Mouse (Mus musculus) heart, embryonic 13.5 days (tissue): ENCODE data around the gene Ccl5. TPM values are rescaled to one million over a fixed set of nuclear protein-coding genes. Genes with fewer than 3 reads are reported as not detected.

ENCODE experiments used
- ATAC-seq: fragments of 200-750 bp; cut with Nextera tagmentation; 2 replicates; pipeline ENCODE4 v1.8.0; 2017; ENCODE audit warnings: moderate TSS enrichment; ENCODE audit not compliant: insufficient number of reproducible peaks, low FRiP score, low TSS enrichment; ENCODE audit errors: extremely low read depth
- H3K27ac ChIP-seq: fragments of 300-500 bp; sonication (generic); replicated peaks from 2 replicates; pipeline ENCODE4 v1.5.1; 2015; ENCODE audit warnings: moderate library complexity, mild to moderate bottlenecking, inconsistent platforms
- H3K27me3 ChIP-seq: fragments of 300-500 bp; sonication (generic); replicated peaks from 2 replicates; pipeline ENCODE4 v1.6.1; 2015; ENCODE audit warnings: mild to moderate bottlenecking, inconsistent platforms
- H3K36me3 ChIP-seq: fragments of 300-500 bp; sonication (generic); 2 replicates; pipeline ENCODE4 v1.6.1; 2015; ENCODE audit warnings: mild to moderate bottlenecking, inconsistent platforms
- H3K4me1 ChIP-seq: fragments of 300-500 bp; sonication (generic); 2 replicates; pipeline ENCODE4 v1.6.1; 2015; ENCODE audit warnings: inconsistent platforms
- H3K4me2 ChIP-seq: fragments of 300-500 bp; sonication (generic); 2 replicates; pipeline ENCODE4 v1.6.1; 2015; ENCODE audit warnings: inconsistent platforms, mild to moderate bottlenecking, moderate library complexity
- H3K4me3 ChIP-seq: fragments of 300-500 bp; sonication (generic); 2 replicates; pipeline ENCODE4 v1.5.1; 2015; ENCODE audit warnings: moderate library complexity, mild to moderate bottlenecking, inconsistent platforms
- H3K9ac ChIP-seq: fragments of 300-500 bp; sonication (generic); 2 replicates; pipeline ENCODE4 v1.6.1; 2015; ENCODE audit warnings: inconsistent platforms, mild to moderate bottlenecking, moderate library complexity
- H3K9me3 ChIP-seq: fragments of 300-500 bp; sonication (generic); 2 replicates; pipeline ENCODE4 v1.6.1; 2016; ENCODE audit warnings: inconsistent platforms
- WGBS: fragments of 180-500 bp; shearing (Covaris S2); methylation state at CpG from one replicate; pipeline ENCODE4 v1.1.7; 2015; ENCODE audit warnings: mixed read lengths; 5-methylcytosine and 5-hydroxymethylcytosine counted together
- polyA plus RNA-seq: library from polyadenylated mRNA; unstranded; fragments of >200 nt; fragmentation: Nextera tagmentation; extraction: Ambion mirVana; gene quantifications from 2 replicates; pipeline ENCODE4 v1.2.1, GENCODE M21; 2015

Ccl5 gene
- 0.31 and 0.40 TPM in 2 replicates for polyA plus RNA-seq

DNA sequence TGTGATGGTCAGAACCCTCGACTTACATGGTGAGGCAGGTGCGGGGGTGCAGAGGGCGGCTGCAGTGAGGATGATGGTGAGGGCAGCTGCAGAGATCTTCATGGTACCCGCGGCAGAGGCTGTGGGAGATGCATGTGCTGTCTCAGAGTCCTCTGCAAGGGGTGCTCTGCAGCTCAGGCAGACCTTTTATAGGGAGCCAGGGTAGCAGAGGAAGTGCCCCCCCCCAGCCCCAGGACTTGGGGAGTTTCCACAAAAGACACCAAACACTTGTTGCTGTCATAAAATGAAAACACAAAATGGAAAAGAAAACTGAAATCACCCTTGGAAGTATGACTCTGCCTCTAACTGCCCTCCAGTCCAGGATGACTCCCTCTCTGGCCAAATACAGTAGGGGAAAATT is at the start of gene Ccl5:
Gene Ccl5 (minus strand): TSS at position 159 of the 400 bp plus-strand sequence.
- Histone ChIP-seq H3K9ac (no peak within 1 kb of the TSS), H3K4me2 (no peak within 1 kb of the TSS), H3K4me1 (peaks cover 12% of the 10 kb centered on the region), H3K27me3 (no peaks in the 10 kb centered on the region), H3K9me3 (no peaks in the 10 kb centered on the region), H3K4me3 (no peak within 1 kb of the TSS), H3K27ac (no peak within 1 kb of the TSS), H3K36me3 (no peaks in the 10 kb centered on the region)
- ATAC-seq: no peak
- 85% methylated on average over 5 of the region's 5 CpGs for WGBS

DNA sequence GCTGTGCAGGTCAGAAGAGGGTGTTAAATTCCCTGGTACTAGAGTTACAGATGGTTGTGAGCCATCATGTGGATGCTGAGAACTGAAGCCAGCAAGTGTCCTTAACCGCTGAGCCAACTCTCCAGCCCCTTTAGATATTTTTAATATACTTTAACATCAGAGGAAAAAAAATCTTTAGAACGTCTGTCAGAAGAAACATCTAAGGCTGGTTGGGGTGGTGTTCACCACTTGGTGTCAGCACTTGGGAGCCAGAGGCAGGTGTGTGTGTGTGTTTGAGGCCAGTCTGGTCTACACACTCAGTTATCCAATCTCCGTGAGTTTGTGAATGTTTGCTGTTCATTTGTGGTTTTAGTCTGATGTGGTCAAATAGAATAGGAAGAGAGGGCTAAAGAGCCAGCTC is 48.7 kb upstream of the Ccl5 start:
- Histone ChIP-seq H3K36me3 (no peaks in the 10 kb centered on the region), H3K27ac (no peak overlapping the region), H3K9ac (no peak overlapping the region), H3K4me3 (no peak overlapping the region), H3K9me3 (no peaks in the 10 kb centered on the region), H3K27me3 (no peaks in the 10 kb centered on the region), H3K4me1 (0 out of 2 replicates have a peak, but pooled peaks cover 4% of the 10 kb centered on the region), H3K4me2 (no peak overlapping the region)
- no peak for ATAC-seq
- 68% methylated on average over 3 of the region's 3 CpGs for WGBS

DNA sequence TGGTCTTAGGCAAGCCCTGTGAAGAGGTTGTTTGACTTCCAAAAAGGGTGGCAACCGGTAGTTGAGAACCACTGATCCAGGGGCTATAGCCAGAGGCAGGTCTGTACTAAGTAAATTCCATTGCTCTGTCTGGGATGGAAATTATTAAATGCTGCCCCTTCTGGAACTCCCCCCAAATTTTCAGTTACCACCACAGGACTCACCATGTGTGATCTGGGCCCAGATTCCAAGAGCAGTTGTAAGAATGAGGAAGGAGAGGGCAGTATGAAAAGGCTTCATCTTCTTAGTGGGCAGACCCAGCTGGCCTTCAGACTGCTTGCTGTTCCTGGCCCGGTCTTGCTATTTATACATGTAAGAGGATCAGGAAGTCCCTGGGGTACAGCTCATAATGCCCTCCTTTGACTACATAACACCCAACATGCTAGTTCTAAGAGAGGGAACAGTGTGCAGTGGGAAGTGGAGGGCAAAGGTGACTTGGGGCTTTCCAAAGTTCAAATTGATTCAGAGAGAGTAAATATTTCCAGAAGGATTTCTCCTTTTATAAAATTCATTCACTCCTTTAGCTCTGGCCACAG is 48.0 kb upstream of the Ccl5 start, which contains the start of gene Ccl9:
Gene Ccl9 (minus strand): TSS at position 451 of the 575 bp plus-strand sequence.
- H3K9ac ChIP-seq: no peak within 1 kb of the TSS
- no peaks in the 10 kb centered on the region for H3K27me3 ChIP-seq
- H3K4me2 ChIP-seq: no peak within 1 kb of the TSS
- ATAC-seq: no peak
- H3K36me3 ChIP-seq: no peaks in the 10 kb centered on the region
- H3K27ac ChIP-seq: no peak within 1 kb of the TSS
- WGBS: 63% methylated on average over 2 of the region's 2 CpGs
- H3K9me3 ChIP-seq: no peaks in the 10 kb centered on the region
- no peak within 1 kb of the TSS for H3K4me3 ChIP-seq
- 0 out of 2 replicates have a peak, but pooled peaks cover 4% of the 10 kb centered on the region for H3K4me1 ChIP-seq

DNA sequence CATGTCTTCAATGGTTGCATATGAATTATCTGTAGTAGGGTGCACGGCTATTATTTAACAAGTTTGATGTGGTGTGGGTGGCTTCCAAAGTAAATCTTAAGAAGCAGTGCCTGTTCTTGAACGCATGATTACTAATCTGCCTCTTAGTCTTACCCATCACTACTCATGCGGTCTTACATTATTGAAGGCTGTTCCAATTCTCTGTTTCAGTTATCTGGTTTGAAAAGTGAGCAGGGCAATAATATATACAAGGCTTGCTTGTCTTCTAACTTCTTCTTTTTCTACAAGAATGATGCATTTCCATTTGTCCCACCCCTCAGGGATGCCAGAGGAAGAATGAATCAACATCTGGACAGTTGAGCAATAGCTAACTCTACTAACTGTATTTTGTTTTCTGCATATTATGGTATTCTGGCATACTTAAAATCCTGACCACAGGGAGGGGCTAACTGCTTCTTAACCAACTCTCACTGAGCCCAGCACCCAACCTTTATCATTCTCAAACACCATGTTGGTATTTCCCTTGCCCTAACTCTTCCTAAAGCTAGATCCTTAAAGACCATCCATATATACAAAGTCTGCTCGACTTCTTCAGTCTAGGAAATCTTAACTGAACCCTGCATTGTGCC is 46.7 kb upstream of the Ccl5 start:
- no peaks in the 10 kb centered on the region for H3K27me3 ChIP-seq

DNA sequence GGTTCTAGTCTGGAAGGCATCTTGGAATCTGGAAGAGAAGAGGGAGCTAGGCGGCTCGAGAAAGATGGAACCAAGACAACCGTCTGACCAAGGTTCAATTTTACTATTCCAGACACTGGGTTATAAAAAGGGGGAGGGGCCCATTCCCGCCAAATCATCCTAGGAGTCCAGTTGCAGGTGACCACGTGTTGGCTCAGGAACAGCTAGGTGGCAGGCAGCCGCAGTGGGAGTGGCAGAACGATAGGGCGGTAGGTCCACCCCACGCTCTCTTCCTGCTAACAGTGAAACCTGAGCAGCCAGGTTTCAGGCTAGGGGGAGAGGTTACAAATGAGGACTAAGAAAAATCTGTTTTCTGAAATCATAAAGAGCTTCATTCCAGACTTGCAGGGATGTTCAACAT is 42.5 kb upstream of the Ccl5 start:
- H3K27ac ChIP-seq: no peak overlapping the region
- no peak overlapping the region for H3K4me3 ChIP-seq
- no peak overlapping the region for H3K4me2 ChIP-seq
- ATAC-seq: no peak
- no peaks in the 10 kb centered on the region for H3K36me3 ChIP-seq
- H3K9me3 ChIP-seq: no peaks in the 10 kb centered on the region
- H3K27me3 ChIP-seq: no peaks in the 10 kb centered on the region
- 57% methylated on average over 9 of the region's 9 CpGs for WGBS
- H3K9ac ChIP-seq: no peak overlapping the region
- H3K4me1 ChIP-seq: no peaks in the 10 kb centered on the region

More for the DNA sequence above, 46.7 kb upstream of the Ccl5 start:
- Histone ChIP-seq H3K27ac (no peak overlapping the region), H3K9me3 (no peaks in the 10 kb centered on the region), H3K9ac (no peak overlapping the region), H3K4me3 (no peak overlapping the region), H3K4me2 (no peak overlapping the region), H3K4me1 (no peaks in the 10 kb centered on the region), H3K36me3 (no peaks in the 10 kb centered on the region)
- WGBS: 69% methylated on average over 4 of the region's 4 CpGs
- ATAC-seq: no peak

DNA sequence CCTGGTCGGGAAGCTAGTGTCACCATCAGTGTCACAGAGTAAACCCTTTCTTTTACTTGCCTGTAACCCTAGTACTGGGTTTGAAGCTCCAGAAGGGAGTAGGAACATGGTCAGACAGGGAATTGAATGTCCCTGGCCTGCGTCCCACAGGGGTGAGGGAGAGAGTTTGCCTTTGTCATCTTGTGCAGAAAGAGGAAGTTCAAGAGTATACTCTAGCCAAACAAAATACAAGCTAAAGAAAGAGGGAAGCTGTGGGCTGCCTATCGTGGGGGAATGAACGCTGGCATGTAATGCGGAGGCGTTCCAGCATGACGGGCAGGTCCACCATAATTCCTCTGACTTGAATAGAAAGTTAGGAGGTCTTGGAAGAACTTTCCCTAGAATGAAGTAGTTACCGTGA is 41.9 kb upstream of the Ccl5 start:
- Histone ChIP-seq H3K9me3 (no peaks in the 10 kb centered on the region), H3K9ac (no peak overlapping the region), H3K4me3 (no peak overlapping the region), H3K36me3 (no peaks in the 10 kb centered on the region), H3K27me3 (no peaks in the 10 kb centered on the region), H3K4me2 (no peak overlapping the region), H3K4me1 (no peaks in the 10 kb centered on the region), H3K27ac (0 out of 2 replicates have a peak overlapping the region, but pooled peaks have one; percentile 48)
- ATAC-seq: no peak
- WGBS: 72% methylated on average over 8 of the region's 8 CpGs

DNA sequence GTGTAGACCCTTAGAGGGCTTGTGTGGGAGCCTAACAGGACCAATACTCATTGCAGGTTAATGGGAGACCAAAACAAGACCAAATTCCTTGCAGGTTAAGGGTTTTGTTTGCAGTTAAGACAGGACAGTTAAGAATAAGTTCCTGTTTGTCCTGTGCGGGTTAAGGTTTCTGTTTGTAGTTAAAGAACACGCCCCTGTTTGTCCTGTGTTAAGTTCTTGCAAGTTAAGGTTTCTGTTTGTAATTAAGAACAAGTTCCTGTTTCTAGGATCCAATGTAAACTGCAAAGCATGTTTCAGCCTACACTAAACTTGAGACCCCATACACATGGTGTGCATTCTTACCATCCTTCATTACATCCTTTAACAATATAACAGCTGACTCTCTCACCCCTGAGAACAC is 39.9 kb upstream of the Ccl5 start:
- 79% methylated on average over 2 of the region's 2 CpGs for WGBS
- ATAC-seq: no peak
- no peaks in the 10 kb centered on the region for H3K9me3 ChIP-seq
- no peak overlapping the region for H3K27ac ChIP-seq
- H3K4me1 ChIP-seq: no peaks in the 10 kb centered on the region
- H3K27me3 ChIP-seq: 0 out of 2 replicates have a peak, but pooled peaks cover 5% of the 10 kb centered on the region
- no peak overlapping the region for H3K9ac ChIP-seq
- H3K4me2 ChIP-seq: no peak overlapping the region
- no peak overlapping the region for H3K4me3 ChIP-seq
- H3K36me3 ChIP-seq: no peaks in the 10 kb centered on the region

DNA sequence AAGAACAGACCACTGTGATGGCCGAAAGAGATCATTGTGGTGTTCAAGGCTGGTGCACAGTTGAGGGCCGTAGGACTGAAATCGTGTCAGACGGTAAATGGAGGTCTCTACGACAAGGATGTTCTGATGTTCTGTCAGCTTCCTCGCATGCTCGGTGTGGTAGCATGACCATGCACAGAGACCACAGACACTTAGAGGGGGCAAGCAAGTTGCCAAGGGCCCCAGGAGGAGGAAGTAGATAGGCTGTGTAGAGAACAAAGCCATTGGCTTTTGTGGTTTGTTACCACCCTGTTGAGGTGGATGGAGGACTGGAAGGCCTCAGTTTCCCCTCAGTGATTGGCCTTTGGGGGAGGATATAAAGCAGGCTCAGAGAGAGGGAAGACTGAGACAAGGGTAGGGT is 38.9 kb upstream of the Ccl5 start:
- Histone ChIP-seq H3K27ac (no peak overlapping the region), H3K9me3 (no peaks in the 10 kb centered on the region), H3K36me3 (no peaks in the 10 kb centered on the region), H3K27me3 (0 out of 2 replicates have a peak, but pooled peaks cover 5% of the 10 kb centered on the region), H3K9ac (no peak overlapping the region), H3K4me2 (no peak overlapping the region), H3K4me1 (no peaks in the 10 kb centered on the region), H3K4me3 (no peak overlapping the region)
- no peak for ATAC-seq
- WGBS: 84% methylated on average over 7 of the region's 7 CpGs

DNA sequence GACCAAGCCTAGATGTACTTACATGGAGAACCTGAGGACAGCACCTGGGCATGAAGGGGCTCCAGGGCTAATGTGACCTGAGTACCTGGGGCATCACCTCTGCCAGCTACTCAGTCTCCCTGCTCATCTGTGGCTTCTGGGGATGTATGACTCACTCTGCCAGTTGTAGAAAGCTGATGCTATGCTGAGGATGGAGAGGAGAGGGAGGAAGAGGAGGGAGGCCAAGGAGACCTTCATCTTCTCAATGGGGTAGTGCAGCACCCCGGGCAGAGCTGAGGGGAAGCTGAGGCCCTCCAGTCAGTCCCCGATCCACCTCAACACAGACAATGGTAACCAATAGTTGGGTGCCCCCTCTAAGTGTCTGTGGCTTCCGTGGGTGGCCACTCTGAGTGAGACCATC is 38.5 kb upstream of the Ccl5 start:
- no peak overlapping the region for H3K27ac ChIP-seq
- no peak for ATAC-seq
- H3K4me2 ChIP-seq: no peak overlapping the region
- no peak overlapping the region for H3K4me3 ChIP-seq
- H3K36me3 ChIP-seq: no peaks in the 10 kb centered on the region
- no peaks in the 10 kb centered on the region for H3K9me3 ChIP-seq
- H3K9ac ChIP-seq: no peak overlapping the region
- H3K4me1 ChIP-seq: no peaks in the 10 kb centered on the region; the same call in 1 of the 2 replicates
- 73% methylated on average over 3 of the region's 3 CpGs for WGBS
- 0 out of 2 replicates have a peak, but pooled peaks cover 5% of the 10 kb centered on the region for H3K27me3 ChIP-seq

DNA sequence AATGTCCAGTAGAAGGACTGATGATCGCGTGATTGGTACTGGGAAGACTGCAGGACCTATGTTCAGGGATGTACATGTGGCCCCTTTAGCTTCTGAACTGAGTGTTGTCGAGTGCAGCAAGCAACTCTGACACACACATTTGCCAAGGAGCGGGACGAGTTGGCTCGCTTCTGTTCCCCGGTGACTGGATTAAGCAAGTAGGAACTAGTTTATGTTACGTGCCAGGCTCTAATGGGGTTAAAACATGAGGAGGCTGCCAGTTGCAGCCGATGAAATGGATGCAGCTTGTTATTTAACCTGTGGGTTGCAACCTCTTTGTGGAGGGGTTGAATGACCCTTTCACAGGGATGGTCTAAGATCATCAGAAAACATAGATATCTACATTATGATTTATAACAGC is 37.7 kb upstream of the Ccl5 start:
- no peaks in the 10 kb centered on the region for H3K36me3 ChIP-seq
- whole genome bisulfite sequencing: 82% methylated on average over 9 of the region's 9 CpGs
- no peaks in the 10 kb centered on the region for H3K9me3 ChIP-seq
- no peak for ATAC-seq
- no peak overlapping the region for H3K4me2 ChIP-seq
- no peak overlapping the region for H3K4me3 ChIP-seq
- H3K9ac ChIP-seq: no peak overlapping the region
- peaks cover 2% of the 10 kb centered on the region; the same call in 1 of the 2 replicates for H3K4me1 ChIP-seq
- no peak overlapping the region for H3K27ac ChIP-seq
- 0 out of 2 replicates have a peak, but pooled peaks cover 5% of the 10 kb centered on the region for H3K27me3 ChIP-seq

DNA sequence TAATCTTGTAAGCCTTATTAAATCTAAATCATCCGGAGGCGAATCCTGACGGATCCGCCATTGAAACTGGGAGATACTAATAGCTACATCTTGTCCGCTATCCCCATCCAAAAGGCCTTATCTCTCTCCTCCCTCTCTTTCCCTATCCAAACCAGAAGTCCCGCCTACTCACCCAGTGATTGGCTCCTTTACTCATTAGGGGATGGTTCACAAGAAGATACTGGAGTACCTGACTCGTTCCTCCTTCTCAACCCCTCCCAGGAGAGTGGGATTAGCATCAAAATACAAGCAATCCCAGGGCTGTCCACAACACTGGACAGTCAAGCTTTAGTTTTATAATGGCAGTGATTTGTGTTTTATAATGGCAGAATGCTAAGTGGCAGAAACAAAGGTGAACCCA is 37.0 kb upstream of the Ccl5 start:
- Histone ChIP-seq H3K36me3 (no peaks in the 10 kb centered on the region), H3K4me1 (peaks cover 2% of the 10 kb centered on the region; the same call in 1 of the 2 replicates), H3K27ac (no peak overlapping the region), H3K9me3 (no peaks in the 10 kb centered on the region), H3K9ac (no peak overlapping the region), H3K4me3 (no peak overlapping the region), H3K27me3 (0 out of 2 replicates have a peak, but pooled peaks cover 5% of the 10 kb centered on the region), H3K4me2 (no peak overlapping the region)
- WGBS: 51% methylated on average over 7 of the region's 7 CpGs
- no peak for ATAC-seq

DNA sequence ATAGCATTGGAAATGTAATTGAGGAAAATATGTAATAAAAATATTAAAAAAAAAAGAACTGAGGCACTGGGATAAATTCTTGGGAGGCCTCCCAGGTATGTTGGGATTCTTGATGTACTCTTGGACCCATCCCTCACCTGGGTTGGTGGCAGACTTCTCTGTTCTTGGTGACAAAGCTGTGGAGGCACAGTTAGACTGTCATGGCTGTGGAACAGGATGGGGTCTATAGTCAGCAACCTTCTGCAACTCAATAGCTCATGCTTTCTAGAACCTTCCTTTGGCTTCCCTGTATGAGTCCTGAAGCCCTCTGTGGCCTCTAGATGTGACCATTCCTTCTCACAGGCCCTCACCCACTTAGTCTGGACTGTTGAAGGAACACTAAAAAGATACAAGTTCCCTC is 36.3 kb upstream of the Ccl5 start:
- Histone ChIP-seq H3K4me2 (no peak overlapping the region), H3K27ac (no peak overlapping the region), H3K4me1 (peaks cover 2% of the 10 kb centered on the region; the same call in 1 of the 2 replicates), H3K9me3 (no peaks in the 10 kb centered on the region), H3K36me3 (no peaks in the 10 kb centered on the region), H3K4me3 (no peak overlapping the region), H3K9ac (no peak overlapping the region), H3K27me3 (0 out of 2 replicates have a peak, but pooled peaks cover 5% of the 10 kb centered on the region)
- no peak for ATAC-seq
